Mouse (Mus musculus) heart, adult 2 months (tissue): ENCODE measurements at regions not wholly inside any gene's neighbourhood (a gene's known extent, or its start where the extent isn't known, plus 50 kb on each side); places are given as distances from the start of the nearest gene placed in this dataset.

Experiments
- DNase-seq, 2 experiments: peaks; one replicate each; pipeline ENCODE4 v3.0.0; 2021
- H3K27ac ChIP-seq: fragments of 200-600 bp; 2 replicates; pipeline ENCODE4 v1.8.1; 2022
- H3K27me3 ChIP-seq: fragments of 200-500 bp; 2 replicates; pipeline ENCODE4 v1.6.1; 2012; ENCODE audit warnings: mild to moderate bottlenecking, low read length, inconsistent platforms, mixed read lengths; ENCODE audit not compliant: control insufficient read depth, insufficient read depth
- H3K36me3 ChIP-seq: fragments of 200-500 bp; 2 replicates; pipeline ENCODE4 v1.6.1; 2012; ENCODE audit warnings: low read length, inconsistent platforms; ENCODE audit not compliant: control insufficient read depth, insufficient read depth
- H3K4me1 ChIP-seq: fragments of 200-500 bp; 2 replicates; pipeline ENCODE4 v1.6.1; 2011; ENCODE audit warnings: low read length; ENCODE audit not compliant: control insufficient read depth, insufficient read depth
- H3K4me3 ChIP-seq: fragments of 200-600 bp; 2 replicates; pipeline ENCODE4 v1.8.1; 2022
- H3K79me2 ChIP-seq: fragments of 200-500 bp; replicated peaks from 2 replicates; pipeline ENCODE4 v1.6.1; 2012; ENCODE audit warnings: mild to moderate bottlenecking, inconsistent platforms, low read length, moderate library complexity, mixed read lengths; ENCODE audit not compliant: control insufficient read depth, insufficient read depth
- H3K9ac ChIP-seq: fragments of 200-500 bp; 2 replicates; pipeline ENCODE4 v1.6.1; 2012; ENCODE audit warnings: low read depth, mild to moderate bottlenecking, control low read depth, inconsistent platforms, low read length, mixed read lengths
- CTCF ChIP-seq: fragments of 200-600 bp; IDR thresholded peaks from 2 replicates; pipeline ENCODE4 v1.8.1; 2022; ENCODE audit warnings: antibody characterized with exemption, mild to moderate bottlenecking, moderate library complexity
- EP300 ChIP-seq: fragments of 200-500 bp; IDR thresholded peaks from 2 replicates; pipeline ENCODE4 v1.6.1; 2011; ENCODE audit warnings: low read depth, low read length, control low read depth; ENCODE audit not compliant: insufficient read depth
- POLR2A ChIP-seq: fragments of 200-500 bp; IDR thresholded peaks from 2 replicates; pipeline ENCODE4 v1.6.1; 2011; ENCODE audit warnings: mild to moderate bottlenecking, low read depth, low read length, control low read depth; ENCODE audit not compliant: insufficient read depth
- WGBS: fragments of 180-500 bp; shearing (Covaris S2); methylation state at CpG from one replicate; pipeline ENCODE4 v1.1.7; 2018; 5-methylcytosine and 5-hydroxymethylcytosine counted together
- intact Hi-C: fragments of 180-260 bp; cut with DNase I; formaldehyde crosslinking; loops from one replicate; pipeline ENCODE4 v1.15.1; 2025

GRCm38 (mm10) chr6:50013067-50013466, 97.0 kb upstream of the Mpp6 start:
- DNase-seq: no peak
- WGBS: 83% methylated on average over 5 of the region's 5 CpGs
- intact Hi-C loops: no loop called here
- H3K27me3 ChIP-seq: no peaks in the 10 kb centered on the region
- H3K27ac ChIP-seq: no peak overlapping the region
- H3K36me3 ChIP-seq: no peaks in the 10 kb centered on the region
- H3K9ac ChIP-seq: no peak overlapping the region
- no peaks in the 10 kb centered on the region for H3K79me2 ChIP-seq
- no peak overlapping the region for H3K4me3 ChIP-seq
- TF ChIP-seq CTCF (no peak), EP300 (no peak), POLR2A (no peak)
- no peaks in the 10 kb centered on the region for H3K4me1 ChIP-seq

- Histone ChIP-seq H3K27me3 (no peaks in the 10 kb centered on the region), H3K9ac (no peak overlapping the region), H3K36me3 (no peaks in the 10 kb centered on the region), H3K27ac (no peak overlapping the region), H3K4me1 (no peaks in the 10 kb centered on the region), H3K79me2 (no peaks in the 10 kb centered on the region), H3K4me3 (no peak overlapping the region)
- intact Hi-C loops: no loop called here
- DNase-seq: no peak
- no peak for TF ChIP-seq EP300
- no peak for TF ChIP-seq CTCF
- no peak for TF ChIP-seq POLR2A
- 91% methylated on average over 7 of the region's 7 CpGs for WGBS
These were observed 96.2 kb upstream of the Mpp6 start for GRCm38 (mm10) chr6:50013842-50014241.

- H3K79me2 ChIP-seq: no peaks in the 10 kb centered on the region
- TF ChIP-seq CTCF: no peak
- no peak for TF ChIP-seq EP300
- no peaks in the 10 kb centered on the region for H3K27me3 ChIP-seq
- H3K27ac ChIP-seq: no peak overlapping the region
- no peak overlapping the region for H3K4me3 ChIP-seq
- intact Hi-C loops: no loop called here
- H3K36me3 ChIP-seq: no peaks in the 10 kb centered on the region
- H3K9ac ChIP-seq: no peak overlapping the region
- 86% methylated on average over 6 of the region's 6 CpGs for WGBS
- DNase-seq: no peak
- no peaks in the 10 kb centered on the region for H3K4me1 ChIP-seq
These were observed 82.1 kb upstream of the Mpp6 start for GRCm38 (mm10) chr6:50027981-50028380.

GRCm38 (mm10) chr6:50029895-50030515, 80.0 kb upstream of the Mpp6 start:
- TF ChIP-seq POLR2A: no peak
- no peak for TF ChIP-seq EP300
- no peak for TF ChIP-seq CTCF
- no peaks in the 10 kb centered on the region for H3K79me2 ChIP-seq
- H3K27ac ChIP-seq: no peak overlapping the region
- H3K27me3 ChIP-seq: no peaks in the 10 kb centered on the region
- 55% methylated on average over 10 of the region's 10 CpGs for WGBS
- no peak overlapping the region for H3K9ac ChIP-seq
- intact Hi-C loops: no loop called here
- H3K36me3 ChIP-seq: no peaks in the 10 kb centered on the region
- H3K4me1 ChIP-seq: no peaks in the 10 kb centered on the region
- DNase-seq: no peak
- no peak overlapping the region for H3K4me3 ChIP-seq

GRCm38 (mm10) chr6:50031356-50031755, 78.7 kb upstream of the Mpp6 start:
- no peaks in the 10 kb centered on the region for H3K4me1 ChIP-seq
- DNase-seq: no peak
- TF ChIP-seq POLR2A (no peak), EP300 (no peak), CTCF (no peak)

GRCm38 (mm10) chr6:50032894-50033595, 77.0 kb upstream of the Mpp6 start:
- Histone ChIP-seq H3K27me3 (no peaks in the 10 kb centered on the region), H3K9ac (no peak overlapping the region), H3K36me3 (no peaks in the 10 kb centered on the region), H3K4me3 (no peak overlapping the region), H3K4me1 (no peaks in the 10 kb centered on the region), H3K79me2 (no peaks in the 10 kb centered on the region), H3K27ac (no peak overlapping the region)
- intact Hi-C loops: no loop called here
- WGBS: 29% methylated on average over 15 of the region's 15 CpGs
- DNase-seq: no peak
- TF ChIP-seq POLR2A: no peak
- no peak for TF ChIP-seq CTCF
- no peak for TF ChIP-seq EP300

More at GRCm38 (mm10) chr6:50031356-50031755, 78.7 kb upstream of the Mpp6 start:
- no peak overlapping the region for H3K4me3 ChIP-seq
- no peak overlapping the region for H3K9ac ChIP-seq
- 48% methylated on average over 5 of the region's 5 CpGs for WGBS
- H3K36me3 ChIP-seq: no peaks in the 10 kb centered on the region
- intact Hi-C loops: no loop called here
- H3K27ac ChIP-seq: no peak overlapping the region
- no peaks in the 10 kb centered on the region for H3K79me2 ChIP-seq
- H3K27me3 ChIP-seq: no peaks in the 10 kb centered on the region
